Mouse (Mus musculus): ENCODE measurements at regions not wholly inside any gene's neighbourhood (a gene's known extent, or its start where the extent isn't known, plus 50 kb on each side); places are given as distances from the start of the nearest gene placed in this dataset.
"Not testable (repeated sequence)": the region's sequence is repeated elsewhere in the genome, so short reads cannot be mapped to it uniquely, and the experiment has no call there.

DNA sequence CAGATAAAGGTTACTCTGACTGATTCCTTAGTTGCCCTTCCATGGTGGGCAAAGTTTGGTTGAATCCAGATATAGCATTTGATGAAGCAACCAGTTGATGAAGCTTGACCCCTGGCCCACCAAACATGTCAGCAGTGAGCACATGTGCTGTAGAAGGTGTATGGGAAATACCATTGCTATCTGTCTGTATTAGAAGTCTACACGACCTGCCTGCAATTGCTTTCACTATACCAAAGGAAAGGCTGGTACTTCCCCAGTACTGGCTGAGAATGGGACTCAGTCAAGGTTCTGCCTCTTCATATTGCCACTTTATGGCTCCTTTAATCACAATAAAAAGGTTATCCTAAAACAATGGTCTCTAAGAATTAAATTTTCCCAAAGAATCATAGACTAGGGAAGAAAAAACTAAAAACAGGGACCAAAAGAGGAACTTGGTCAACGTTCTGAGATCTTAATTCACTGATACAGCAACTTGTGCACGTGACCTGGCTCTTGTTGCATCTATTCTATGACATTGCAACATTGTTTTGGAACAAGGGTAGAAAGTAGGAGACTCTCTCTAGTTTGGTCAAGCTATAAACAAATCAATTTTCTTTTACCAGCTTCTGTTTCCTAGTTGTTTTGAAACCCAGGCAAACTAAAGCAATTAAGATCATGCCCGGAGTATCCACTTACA is 284.0 kb downstream of the Rapgef2 start:
- DNase-seq (ENCODE audit: low spot score in 2 of 2): no peak

- no peak for DNase-seq (ENCODE audit: low spot score in 2 of 2)
These were observed 284.6 kb downstream of the Rapgef2 start for GRCm38 (mm10) chr3:79001754-79002153.

DNA sequence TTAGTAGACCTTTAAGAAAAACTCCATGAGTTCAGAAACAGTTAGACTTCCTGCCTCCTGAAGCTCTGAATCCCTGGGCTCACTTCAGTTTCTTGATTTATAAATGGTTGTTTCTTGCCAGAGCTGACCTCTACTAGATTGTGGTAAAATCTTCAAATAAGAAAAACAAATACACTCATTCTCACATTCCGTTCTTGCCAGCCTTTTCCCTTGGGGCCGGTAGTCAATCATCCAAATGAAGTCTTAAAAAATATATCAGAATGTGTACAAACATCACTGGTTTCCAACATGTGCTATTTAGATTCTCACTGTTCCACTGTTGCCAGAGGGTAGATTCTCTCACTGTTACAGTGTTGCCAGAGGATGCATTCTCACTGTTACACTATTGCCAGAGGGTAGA is 286.0 kb downstream of the Rapgef2 start:
- no peak for DNase-seq (ENCODE audit: low spot score in 2 of 2)

DNA sequence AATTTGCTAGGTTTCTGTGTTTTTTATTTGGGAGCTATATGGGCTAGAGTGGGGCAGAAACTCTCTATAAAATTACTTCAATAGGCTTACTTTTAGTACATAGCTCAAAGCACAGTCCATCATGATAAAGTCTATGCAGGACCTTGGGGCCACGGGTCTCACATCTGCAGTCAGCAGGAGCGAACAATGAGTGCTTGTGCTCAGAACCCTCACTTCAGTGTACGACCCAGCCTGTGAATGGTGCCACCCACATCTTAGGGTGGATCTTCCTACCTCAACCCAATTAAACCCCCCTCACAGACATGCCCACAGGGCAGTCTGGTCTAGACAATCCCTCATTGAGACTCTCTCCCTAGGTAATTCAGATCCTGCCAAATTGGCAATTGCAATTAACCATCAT is 286.5 kb downstream of the Rapgef2 start:
- DNase-seq (ENCODE audit: low spot score in 2 of 2): no peak

- no peak for DNase-seq (ENCODE audit: low spot score in 2 of 2)
These were observed 298.2 kb downstream of the Rapgef2 start for GRCm38 (mm10) chr3:78988120-78988519.

GRCm38 (mm10) chr3:78986726-78987125 is 299.6 kb downstream of the Rapgef2 start:
- no peak for DNase-seq (ENCODE audit: low spot score in 2 of 2)

DNA sequence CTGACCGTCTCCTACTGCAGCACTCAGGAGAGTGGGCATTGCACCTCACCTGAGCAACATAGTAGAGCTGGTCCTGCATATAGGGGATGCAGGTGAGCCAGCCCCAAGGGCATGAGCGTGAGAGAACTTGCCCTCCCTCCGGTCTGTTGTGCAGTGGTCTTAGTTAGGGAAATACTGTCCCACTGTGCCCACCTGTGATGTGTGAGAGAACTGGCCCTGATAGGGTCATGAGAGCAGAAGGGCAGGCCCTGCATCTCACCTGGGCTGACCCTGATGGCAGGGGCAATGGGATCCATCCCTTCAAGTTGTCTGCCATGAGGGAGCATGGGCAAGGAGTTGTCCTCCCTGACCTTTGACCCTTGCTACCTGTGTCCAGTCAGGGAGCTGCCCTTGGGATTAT is 305.3 kb downstream of the Rapgef2 start:
- no peak for DNase-seq (ENCODE audit: low spot score in 2 of 2)

GRCm38 (mm10) chr3:78978781-78979180 is 307.5 kb downstream of the Rapgef2 start:
- no peak for DNase-seq (ENCODE audit: low spot score in 2 of 2)

DNA sequence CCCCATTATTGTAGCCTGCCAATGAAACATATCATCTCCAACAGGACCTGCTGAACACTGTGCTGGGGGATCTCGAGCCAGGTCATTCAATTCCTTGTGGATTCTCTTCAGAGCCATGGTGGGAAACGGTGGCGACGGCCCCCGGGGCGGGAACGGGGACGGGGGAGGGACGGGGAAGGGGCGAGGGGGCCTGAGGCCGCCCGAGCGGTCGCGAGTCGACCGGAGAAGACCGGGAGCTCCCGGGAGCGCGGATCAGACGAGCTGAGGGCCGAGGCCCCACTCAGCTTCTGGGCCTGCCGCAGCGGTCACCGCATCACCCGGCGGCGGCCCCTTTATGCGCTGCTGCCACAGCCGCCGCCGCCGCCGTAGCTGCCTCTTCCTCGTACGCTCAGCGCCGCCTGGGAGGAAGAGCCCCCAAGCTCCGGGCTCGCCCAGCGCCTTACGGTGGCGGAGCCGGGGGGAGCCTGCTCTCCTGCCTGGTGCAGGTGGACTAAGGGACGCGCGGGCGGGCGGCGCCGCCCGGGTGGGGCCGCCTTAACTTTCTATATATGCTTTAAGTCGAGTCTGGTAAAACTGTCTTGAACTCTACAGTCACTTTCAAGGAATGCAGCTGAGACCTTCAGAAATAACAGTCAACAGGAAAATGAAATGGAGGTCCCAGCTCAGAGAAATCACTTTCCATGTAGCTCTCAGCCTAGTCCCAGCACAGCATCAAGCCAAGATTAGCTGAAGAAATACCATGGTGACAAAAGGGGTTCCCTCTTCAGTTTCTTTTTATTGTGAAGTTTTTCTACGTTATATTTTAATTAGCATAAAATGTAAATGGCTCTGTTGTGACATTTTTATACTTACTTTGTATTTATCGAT is 319.4 kb downstream of the Rapgef2 start:
- not testable (repeated sequence) for DNase-seq (ENCODE audit: low spot score in 2 of 2)

GRCm38 (mm10) chr3:78964231-78964858 is 322.0 kb downstream of the Rapgef2 start:
- DNase-seq (ENCODE audit: low spot score in 2 of 2): no peak

- peak in 1 of 2 experiments; percentile 30 for DNase-seq (ENCODE audit: low spot score in 2 of 2)
These were observed 327.5 kb downstream of the Rapgef2 start for GRCm38 (mm10) chr3:78958781-78959180.

GRCm38 (mm10) chr3:78955364-78955763 is 331.0 kb downstream of the Rapgef2 start:
- DNase-seq (ENCODE audit: low spot score in 2 of 2): no peak

DNA sequence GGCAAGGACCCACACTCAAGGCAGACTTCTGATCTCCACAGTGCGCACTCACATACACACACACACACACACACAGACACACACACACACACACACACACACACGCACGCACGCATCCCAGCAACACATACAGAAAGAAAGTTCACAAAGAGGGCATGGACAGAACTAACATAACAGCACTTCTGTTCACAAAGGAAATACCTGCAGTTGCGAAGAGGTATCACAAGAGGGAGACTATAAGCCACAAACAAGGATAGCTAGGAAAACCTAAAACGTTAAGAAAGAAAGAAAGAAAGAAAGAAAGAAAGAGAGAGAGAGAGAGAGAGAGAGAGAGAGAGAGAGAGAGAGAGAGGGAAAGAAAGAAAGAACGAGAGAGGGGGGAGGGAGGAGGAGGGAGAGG is 336.9 kb downstream of the Rapgef2 start:
- not testable (repeated sequence) for DNase-seq (ENCODE audit: low spot score in 2 of 2)

- no peak for DNase-seq (ENCODE audit: low spot score in 2 of 2)
These were observed 337.6 kb downstream of the Rapgef2 start for GRCm38 (mm10) chr3:78948700-78949099.

GRCm38 (mm10) chr3:78948171-78948570 is 338.1 kb downstream of the Rapgef2 start:
- DNase-seq (ENCODE audit: low spot score in 2 of 2): peak; percentile 29 to 56

- DNase-seq (ENCODE audit: low spot score in 2 of 2): no peak
These were observed 339.1 kb downstream of the Rapgef2 start for GRCm38 (mm10) chr3:78947183-78947582.

GRCm38 (mm10) chr3:78944185-78944584 is 342.1 kb downstream of the Rapgef2 start:
- no peak for DNase-seq (ENCODE audit: low spot score in 2 of 2)

GRCm38 (mm10) chr3:78932975-78933374 is 353.3 kb downstream of the Rapgef2 start:
- no peak for DNase-seq (ENCODE audit: low spot score in 2 of 2)

GRCm38 (mm10) chr3:78919850-78920249 is 366.5 kb downstream of the Rapgef2 start:
- no peak for DNase-seq (ENCODE audit: low spot score in 2 of 2)

- peak; percentile 63 to 84 for DNase-seq (ENCODE audit: low spot score in 2 of 2)
These were observed 366.9 kb downstream of the Rapgef2 start for GRCm38 (mm10) chr3:78919407-78919806.

GRCm38 (mm10) chr3:78908196-78908844 is 378.0 kb downstream of the Rapgef2 start:
- DNase-seq (ENCODE audit: low spot score in 2 of 2): no peak

DNA sequence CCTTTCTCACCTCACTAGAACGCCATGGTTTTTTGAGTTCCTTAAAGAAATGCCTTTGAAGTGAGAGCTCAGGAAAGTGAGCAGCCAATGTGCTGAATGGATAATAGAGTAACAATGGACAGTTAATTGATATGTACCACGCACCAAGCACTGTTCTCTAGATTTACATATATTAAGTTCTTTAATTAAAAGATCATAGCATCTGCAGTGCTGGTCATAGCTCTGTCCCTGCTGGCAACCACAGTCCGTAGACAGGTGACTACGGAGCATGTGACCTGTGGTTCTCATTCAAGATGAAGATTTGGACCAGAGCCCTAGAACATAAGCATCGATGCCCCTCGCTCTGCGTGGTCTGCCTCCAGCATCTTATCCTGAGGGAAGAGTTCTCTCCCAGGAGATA is 378.5 kb downstream of the Rapgef2 start:
- DNase-seq (ENCODE audit: low spot score in 2 of 2): no peak

Data from thymus, postnatal 10 days (tissue).